Mouse (Mus musculus): ENCODE measurements around the gene Immt. TPM values are rescaled to one million over a fixed set of nuclear protein-coding genes. Genes with fewer than 3 reads are reported as not detected.

Gene Immt
- polyA plus RNA-seq, 1 experiment from 2014 or later: 193 TPM

DNA sequence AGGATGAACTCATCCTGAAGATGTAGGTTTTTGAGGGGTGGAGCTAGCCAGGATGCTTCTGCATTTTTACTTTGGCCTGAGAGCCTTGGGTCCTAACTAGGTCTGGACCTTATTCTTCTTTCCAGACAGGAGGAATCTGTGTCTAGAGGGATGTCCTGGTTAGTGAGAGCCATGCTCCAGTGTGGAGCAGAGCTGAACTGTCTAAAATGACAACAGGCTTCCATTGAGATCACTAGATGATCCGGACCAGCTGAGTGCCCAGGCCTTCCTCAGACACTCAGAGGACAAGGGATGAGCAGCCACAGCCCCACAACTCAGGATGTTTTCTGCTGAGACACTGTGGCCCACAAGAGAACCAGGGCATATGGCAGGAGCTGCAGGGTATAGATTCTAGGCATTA, 27.5 kb upstream of the Immt start:
- 80% methylated on average over 1 of the region's 1 CpGs for WGBS
- Histone ChIP-seq H3K9ac (no peak overlapping the region), H3K36me3 (ENCODE audit: insufficient read depth) (no peaks in the 10 kb centered on the region), H3K27ac (ENCODE audit: low read depth) (no peak overlapping the region), H3K4me1 (ENCODE audit: insufficient read depth) (no peaks in the 10 kb centered on the region), H3K4me2 (no peak overlapping the region), H3K9me3 (ENCODE audit: low read depth, low read length) (no peaks in the 10 kb centered on the region), H3K4me3 (ENCODE audit: low read depth, low read length) (no peak overlapping the region), H3K27me3 (ENCODE audit: insufficient read depth, low read length) (no peaks in the 10 kb centered on the region)
- no peak for DNase-seq
- TF ChIP-seq CTCF (IDR thresholded peaks at IDR 0.05; ENCODE audit: low read depth): no peak
- peak; percentile 19; the same call in 1 of the 2 replicates for ATAC-seq (ENCODE audit: insufficient read depth)

GRCm38 (mm10) chr6:71804061-71804829, 26.9 kb upstream of the Immt start:
- Histone ChIP-seq H3K27me3 (ENCODE audit: insufficient read depth, low read length) (no peaks in the 10 kb centered on the region), H3K27ac (ENCODE audit: low read depth) (no peak overlapping the region), H3K4me3 (ENCODE audit: low read depth, low read length) (no peak overlapping the region), H3K4me2 (no peak overlapping the region), H3K9ac (no peak overlapping the region), H3K9me3 (ENCODE audit: low read depth, low read length) (no peaks in the 10 kb centered on the region), H3K36me3 (ENCODE audit: insufficient read depth) (no peaks in the 10 kb centered on the region), H3K4me1 (ENCODE audit: insufficient read depth) (no peaks in the 10 kb centered on the region)
- ATAC-seq (ENCODE audit: insufficient read depth) (peak; percentile 92), DNase-seq (peak; percentile 93)
- 21% methylated on average over 12 of the region's 12 CpGs for WGBS
- peak; percentile 98 for TF ChIP-seq CTCF (IDR thresholded peaks at IDR 0.05; ENCODE audit: low read depth)

GRCm38 (mm10) chr6:71806713-71807112, 24.4 kb upstream of the Immt start:
- no peaks in the 10 kb centered on the region for H3K36me3 ChIP-seq (ENCODE audit: insufficient read depth)
- 52% methylated on average over 1 of the region's 1 CpGs for WGBS
- H3K4me2 ChIP-seq: no peak overlapping the region
- no peak overlapping the region for H3K9ac ChIP-seq
- no peak overlapping the region for H3K4me3 ChIP-seq (ENCODE audit: low read depth, low read length)
- H3K27ac ChIP-seq (ENCODE audit: low read depth): no peak overlapping the region
- no peaks in the 10 kb centered on the region; the same call in 1 of the 2 replicates for H3K4me1 ChIP-seq (ENCODE audit: insufficient read depth)
- DNase-seq: no peak
- H3K9me3 ChIP-seq (ENCODE audit: low read depth, low read length): no peaks in the 10 kb centered on the region
- no peak for TF ChIP-seq CTCF (IDR thresholded peaks at IDR 0.05; ENCODE audit: low read depth)
- ATAC-seq (ENCODE audit: insufficient read depth): no peak
- H3K27me3 ChIP-seq (ENCODE audit: insufficient read depth, low read length): no peaks in the 10 kb centered on the region

- ATAC-seq (ENCODE audit: insufficient read depth): peak; percentile 72; the same call in 1 of the 2 replicates
- H3K4me3 ChIP-seq (ENCODE audit: low read depth, low read length): no peak overlapping the region
- WGBS: 37% methylated on average over 9 of the region's 9 CpGs
- no peak overlapping the region for H3K27ac ChIP-seq (ENCODE audit: low read depth)
- H3K4me1 ChIP-seq (ENCODE audit: insufficient read depth): no peaks in the 10 kb centered on the region; the same call in 1 of the 2 replicates
- no peak overlapping the region for H3K9ac ChIP-seq
- no peaks in the 10 kb centered on the region for H3K27me3 ChIP-seq (ENCODE audit: insufficient read depth, low read length)
- no peak for TF ChIP-seq CTCF (IDR thresholded peaks at IDR 0.05; ENCODE audit: low read depth)
- H3K4me2 ChIP-seq: no peak overlapping the region
- peak; percentile 52 for DNase-seq
- H3K36me3 ChIP-seq (ENCODE audit: insufficient read depth): peaks cover 14% of the 10 kb centered on the region; the same call in 1 of the 2 replicates
- H3K9me3 ChIP-seq (ENCODE audit: low read depth, low read length): no peaks in the 10 kb centered on the region
These were observed 21.2 kb upstream of the Immt start for GRCm38 (mm10) chr6:71809890-71810289.

GRCm38 (mm10) chr6:71812820-71813219, 18.3 kb upstream of the Immt start:
- H3K36me3 ChIP-seq (ENCODE audit: insufficient read depth): peaks cover 42% of the 10 kb centered on the region
- no peak overlapping the region for H3K27ac ChIP-seq (ENCODE audit: low read depth)
- WGBS: 70% methylated on average over 2 of the region's 2 CpGs
- H3K9me3 ChIP-seq (ENCODE audit: low read depth, low read length): no peaks in the 10 kb centered on the region
- TF ChIP-seq CTCF (IDR thresholded peaks at IDR 0.05; ENCODE audit: low read depth): no peak
- no peaks in the 10 kb centered on the region for H3K27me3 ChIP-seq (ENCODE audit: insufficient read depth, low read length)
- H3K9ac ChIP-seq: no peak overlapping the region
- H3K4me3 ChIP-seq (ENCODE audit: low read depth, low read length): no peak overlapping the region
- H3K4me2 ChIP-seq: no peak overlapping the region
- ATAC-seq (ENCODE audit: insufficient read depth) (no peak), DNase-seq (no peak)
- no peaks in the 10 kb centered on the region; the same call in 1 of the 2 replicates for H3K4me1 ChIP-seq (ENCODE audit: insufficient read depth)

- Histone ChIP-seq H3K9ac (no peak overlapping the region), H3K27ac (ENCODE audit: low read depth) (no peak overlapping the region), H3K9me3 (ENCODE audit: low read depth, low read length) (no peaks in the 10 kb centered on the region), H3K27me3 (ENCODE audit: insufficient read depth, low read length) (no peaks in the 10 kb centered on the region), H3K4me2 (no peak overlapping the region), H3K4me1 (ENCODE audit: insufficient read depth) (no peaks in the 10 kb centered on the region), H3K36me3 (ENCODE audit: insufficient read depth) (peaks cover 37% of the 10 kb centered on the region), H3K4me3 (ENCODE audit: low read depth, low read length) (no peak overlapping the region)
- TF ChIP-seq CTCF (IDR thresholded peaks at IDR 0.05; ENCODE audit: low read depth): no peak
- 82% methylated on average over 5 of the region's 5 CpGs for WGBS
- DNase-seq (no peak), ATAC-seq (ENCODE audit: insufficient read depth) (no peak)
These were observed 11.3 kb upstream of the Immt start for GRCm38 (mm10) chr6:71819764-71820292.

DNA sequence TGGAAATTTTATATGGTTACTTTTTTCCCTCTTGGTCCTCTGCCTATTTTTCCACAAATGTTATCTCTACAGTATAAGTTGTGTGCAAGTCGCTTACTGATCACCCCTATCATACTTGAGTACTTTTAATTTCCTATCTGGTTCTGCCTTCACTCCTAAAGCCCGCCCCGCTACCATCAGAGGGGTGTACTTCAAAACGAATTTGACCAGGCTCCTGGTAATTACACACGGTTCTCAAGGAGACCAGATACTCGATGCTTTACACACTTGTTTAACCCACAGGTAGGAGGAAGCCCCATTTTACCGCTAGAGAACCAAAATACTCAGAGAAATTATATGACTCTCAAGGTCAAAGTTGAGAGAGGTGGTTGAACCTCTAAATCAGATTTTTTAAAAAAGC, 8.0 kb upstream of the Immt start:
- DNase-seq (no peak), ATAC-seq (ENCODE audit: insufficient read depth) (peak; percentile 65)
- no peak for TF ChIP-seq CTCF (IDR thresholded peaks at IDR 0.05; ENCODE audit: low read depth)
- peak overlapping the region; percentile 67 for H3K4me2 ChIP-seq
- no peaks in the 10 kb centered on the region for H3K9me3 ChIP-seq (ENCODE audit: low read depth, low read length)
- no peaks in the 10 kb centered on the region for H3K4me1 ChIP-seq (ENCODE audit: insufficient read depth)
- no peaks in the 10 kb centered on the region for H3K27me3 ChIP-seq (ENCODE audit: insufficient read depth, low read length)
- peak overlapping the region; percentile 49 for H3K4me3 ChIP-seq (ENCODE audit: low read depth, low read length)
- H3K9ac ChIP-seq: peak overlapping the region; percentile 43
- peaks cover 6% of the 10 kb centered on the region for H3K36me3 ChIP-seq (ENCODE audit: insufficient read depth)
- no peak overlapping the region for H3K27ac ChIP-seq (ENCODE audit: low read depth)
- 0% methylated on average over 7 of the region's 7 CpGs for WGBS
